Comparison of ENCODE assay signal across 10 mouse cellular contexts in genomic region chr11:5592336-5592735, GRCm38 (mm10). TPM values are rescaled to one million over a fixed set of nuclear protein-coding genes. Genes with fewer than 3 reads are reported as not detected.
DNase-seq lines count a peak whose midpoint lies in the region; ATAC-seq and TF ChIP-seq lines count a peak whose summit lies in the region.
"Had no signal": no experiment of that assay in that cellular context is flagged by ENCODE, and none has a peak within 500 bp of the region (broad histone marks: within the 10 kb centered on the region; RNA-seq: fewer than 3 reads in every experiment).

No protein-coding gene starts in this region.

- no peak overlapping the region for H3K9ac ChIP-seq in lung, postnatal 0 days (replicated peaks; ENCODE audit: low read depth)
- no peak overlapping the region for H3K9ac ChIP-seq in liver, embryonic 11.5 days (ENCODE audit: low read depth, low read length)
- no peak overlapping the region for H3K9ac ChIP-seq in forebrain, embryonic 13.5 days
- H3K9ac ChIP-seq: limb, embryonic 12.5 days had no signal

- peak; percentile 25 to 31 for DNase-seq in lung, adult 18-20 months
- no peak for DNase-seq in lung, postnatal 0 days (ENCODE audit: low spot score)
- DNase-seq in brain, embryonic 14.5 days (ENCODE audit: low read depth): peak; percentile 79
- peak; percentile 66 for DNase-seq in gonadal fat pad, adult 2 months (ENCODE audit: low read depth)
- peak; percentile 72 for DNase-seq in left cerebral cortex, postnatal 4 days
- no peak for DNase-seq in embryo, embryonic 9.5 days (ENCODE audit: extremely low spot score)
- no peak for DNase-seq in liver, embryonic 11.5 days (ENCODE audit: low spot score)

- TF ChIP-seq EP300 in lung, postnatal 0 days (IDR thresholded peaks at IDR 0.05): no peak

- H3K4me2 ChIP-seq in lung, postnatal 0 days (replicated peaks; ENCODE audit: low read depth, low read length): no peak overlapping the region
- no peak overlapping the region for H3K4me2 ChIP-seq in liver, embryonic 11.5 days
- H3K4me2 ChIP-seq in forebrain, embryonic 13.5 days: no peak overlapping the region
- H3K4me2 ChIP-seq: limb, embryonic 12.5 days had no signal

- no peak overlapping the region for H3K4me3 ChIP-seq in lung, postnatal 0 days (ENCODE audit: low read depth, low read length)
- no peak overlapping the region for H3K4me3 ChIP-seq in liver, embryonic 11.5 days (ENCODE audit: low read depth, low read length)
- H3K4me3 ChIP-seq in forebrain, embryonic 13.5 days: no peak overlapping the region
- H3K4me3 ChIP-seq: limb, embryonic 12.5 days had no signal

- no peak overlapping the region for H3K27ac ChIP-seq in lung, postnatal 0 days (ENCODE audit: low read length)
- no peak overlapping the region for H3K27ac ChIP-seq in liver, embryonic 11.5 days (ENCODE audit: low read depth, low read length)
- H3K27ac ChIP-seq in forebrain, embryonic 13.5 days: no peak overlapping the region
- H3K27ac ChIP-seq: limb, embryonic 12.5 days had no signal

- no peaks in the 10 kb centered on the region; the same call in 1 of the 2 replicates for H3K4me1 ChIP-seq in lung, postnatal 0 days (ENCODE audit: insufficient read depth, low read depth, low read length)
- H3K4me1 ChIP-seq in liver, embryonic 11.5 days (replicated peaks; ENCODE audit: control insufficient read depth, insufficient read depth, low read length): peaks cover 10% of the 10 kb centered on the region
- peaks cover 5% of the 10 kb centered on the region for H3K4me1 ChIP-seq in forebrain, embryonic 13.5 days
- H3K4me1 ChIP-seq: limb, embryonic 12.5 days had no signal

- H3K36me3 ChIP-seq in lung, postnatal 0 days (ENCODE audit: insufficient read depth, low read length): no peaks in the 10 kb centered on the region
- H3K36me3 ChIP-seq in liver, embryonic 11.5 days (ENCODE audit: control insufficient read depth, insufficient read depth, low read length): no peaks in the 10 kb centered on the region
- H3K36me3 ChIP-seq in forebrain, embryonic 13.5 days (ENCODE audit: poor library complexity, severe bottlenecking): no peaks in the 10 kb centered on the region
- H3K36me3 ChIP-seq: limb, embryonic 12.5 days had no signal

- 35% methylated on average over 6 of the region's 6 CpGs for WGBS in lung, postnatal 0 days
- 79% methylated on average over 6 of the region's 6 CpGs for WGBS in liver, embryonic 11.5 days
- 53% methylated on average over 6 of the region's 6 CpGs for WGBS in forebrain, embryonic 13.5 days

- no peaks in the 10 kb centered on the region for H3K9me3 ChIP-seq in lung, postnatal 0 days (ENCODE audit: low read length)
- no peaks in the 10 kb centered on the region for H3K9me3 ChIP-seq in liver, embryonic 11.5 days (ENCODE audit: control insufficient read depth, low read length)
- no peaks in the 10 kb centered on the region for H3K9me3 ChIP-seq in forebrain, embryonic 13.5 days (replicated peaks)
- H3K9me3 ChIP-seq: limb, embryonic 12.5 days had no signal

- intact Hi-C loops in left cerebral cortex, postnatal 4 days (cut with DNase I): no loop called here

- no peak for ATAC-seq in lung, postnatal 0 days
- ATAC-seq in liver, embryonic 11.5 days (replicated peaks; ENCODE audit: low FRiP score): no peak
- no peak for ATAC-seq in forebrain, embryonic 13.5 days

- no peaks in the 10 kb centered on the region for H3K27me3 ChIP-seq in lung, postnatal 0 days (replicated peaks; ENCODE audit: insufficient read depth, low read length)
- H3K27me3 ChIP-seq in liver, embryonic 11.5 days (replicated peaks; ENCODE audit: control insufficient read depth, insufficient read depth, low read length): no peaks in the 10 kb centered on the region
- no peaks in the 10 kb centered on the region for H3K27me3 ChIP-seq in forebrain, embryonic 13.5 days
- H3K27me3 ChIP-seq: limb, embryonic 12.5 days had no signal

- TF ChIP-seq POLR2A in brain, embryonic 14.5 days (IDR thresholded peaks at IDR 0.05; ENCODE audit: borderline replicate concordance, extremely low read depth, insufficient read depth, insufficient read length, poor library complexity, severe bottlenecking): no peak

- no peak for TF ChIP-seq CTCF in lung, postnatal 0 days (IDR thresholded peaks at IDR 0.05)
- no peak for TF ChIP-seq CTCF in brain, embryonic 14.5 days (IDR thresholded peaks at IDR 0.05; ENCODE audit: borderline replicate concordance, extremely low read depth, insufficient read depth, insufficient read length)

RNA-seq across cellular contexts. Expression of gene Ankrd36, which starts 22.9 kb away (rescaled TPM):
- 0.15 TPM in 1 of 2 replicates, not detected in the other for polyA plus RNA-seq in lung, postnatal 0 days (2015; fragmentation: Nextera tagmentation; extraction: Ambion mirVana)
- 0.08 TPM in 1 of 2 replicates, not detected in the other for polyA plus RNA-seq in brain, embryonic 14.5 days (2012; rRNA removed)
- 0.42 and 0.61 TPM in 2 replicates for polyA plus RNA-seq in gonadal fat pad, adult 2 months (2012; rRNA removed)
- not detected for total RNA-seq in left cerebral cortex, postnatal 4 days (2021)
- polyA plus RNA-seq in liver, embryonic 11.5 days (2014; fragmentation: Nextera tagmentation; extraction: Ambion mirVana): 0.73 and 0.82 TPM in 2 replicates
- polyA plus RNA-seq in forebrain, embryonic 13.5 days (2015; fragmentation: Nextera tagmentation; extraction: Ambion mirVana): not detected in 2 replicates
- polyA plus RNA-seq: limb, embryonic 12.5 days; neural tube, embryonic 14.5 days had no signal

RNA-seq across cellular contexts. Expression of gene Ccdc117, which starts 50.3 kb away (rescaled TPM):
- 13.4 and 13.9 TPM in 2 replicates for polyA plus RNA-seq in lung, postnatal 0 days (2015; fragmentation: Nextera tagmentation; extraction: Ambion mirVana)
- polyA plus RNA-seq in brain, embryonic 14.5 days (2012; rRNA removed): 13.9 and 14.6 TPM in 2 replicates
- 5.8 and 7.2 TPM in 2 replicates for polyA plus RNA-seq in gonadal fat pad, adult 2 months (2012; rRNA removed)
- total RNA-seq in left cerebral cortex, postnatal 4 days (2021): 10 to 100 TPM; 10.9 TPM
- 22.3 and 24.6 TPM in 2 replicates for polyA plus RNA-seq in liver, embryonic 11.5 days (2014; fragmentation: Nextera tagmentation; extraction: Ambion mirVana)
- 15.1 and 15.4 TPM in 2 replicates for polyA plus RNA-seq in forebrain, embryonic 13.5 days (2015; fragmentation: Nextera tagmentation; extraction: Ambion mirVana)

Comparison
In these comparisons a context has a peak if more than half of its experiments do, and no peak if none do; other contexts are left out.
1. DNase-seq: peak in lung, adult 18-20 months (2 of 2), brain, embryonic 14.5 days (single experiment), gonadal fat pad, adult 2 months (single experiment) and left cerebral cortex, postnatal 4 days (single experiment); none in lung, postnatal 0 days (single experiment), embryo, embryonic 9.5 days (single experiment) and liver, embryonic 11.5 days (single experiment).